Mouse (Mus musculus): Measurements from ENCODE around the gene Slc28a1. TPM values are rescaled to one million over a fixed set of nuclear protein-coding genes. Genes with fewer than 3 reads are reported as not detected.
"Not testable (repeated sequence)": the region's sequence is repeated elsewhere in the genome, so short reads cannot be mapped to it uniquely, and the experiment has no call there.

Gene Slc28a1
- polyA plus RNA-seq, 1 experiment, result 3.1 TPM

- Histone ChIP-seq H3K27me3 (ENCODE audit: control insufficient read depth, insufficient read depth, low read length) (no peaks in the 10 kb centered on the region), H3K36me3 (ENCODE audit: control insufficient read depth, insufficient read depth, low read length) (no peaks in the 10 kb centered on the region), H3K27ac (ENCODE audit: control insufficient read depth, insufficient read depth, low read depth, low read length) (no peak overlapping the region), H3K4me1 (ENCODE audit: control insufficient read depth, insufficient read depth, low read length) (no peaks in the 10 kb centered on the region), H3K4me3 (ENCODE audit: control insufficient read depth, low read depth, low read length) (no peak overlapping the region)
- TF ChIP-seq CTCF (IDR thresholded peaks at IDR 0.05; ENCODE audit: control insufficient read depth, insufficient read depth, insufficient replicate concordance, low read depth, low read length), result no peak
- TF ChIP-seq POLR2A (IDR thresholded peaks at IDR 0.05; ENCODE audit: control insufficient read depth, low read depth, low read length), result no peak
These were observed 68.6 kb downstream of the Slc28a1 start for GRCm38 (mm10) chr7:81183181-81183580.

GRCm38 (mm10) chr7:81184136-81184535 lies 69.5 kb downstream of the Slc28a1 start:
- no peaks in the 10 kb centered on the region for H3K36me3 ChIP-seq (ENCODE audit: control insufficient read depth, insufficient read depth, low read length)
- H3K4me1 ChIP-seq (ENCODE audit: control insufficient read depth, insufficient read depth, low read length), result no peaks in the 10 kb centered on the region
- no peak for TF ChIP-seq CTCF (IDR thresholded peaks at IDR 0.05; ENCODE audit: control insufficient read depth, insufficient read depth, insufficient replicate concordance, low read depth, low read length)
- TF ChIP-seq POLR2A (IDR thresholded peaks at IDR 0.05; ENCODE audit: control insufficient read depth, low read depth, low read length), result no peak

GRCm38 (mm10) chr7:81184651-81185050 lies 70.1 kb downstream of the Slc28a1 start:
- no peaks in the 10 kb centered on the region for H3K4me1 ChIP-seq (ENCODE audit: control insufficient read depth, insufficient read depth, low read length)
- no peak overlapping the region for H3K4me3 ChIP-seq (ENCODE audit: control insufficient read depth, low read depth, low read length)
- no peaks in the 10 kb centered on the region for H3K36me3 ChIP-seq (ENCODE audit: control insufficient read depth, insufficient read depth, low read length)
- H3K27me3 ChIP-seq (ENCODE audit: control insufficient read depth, insufficient read depth, low read length), result no peaks in the 10 kb centered on the region
- TF ChIP-seq POLR2A (IDR thresholded peaks at IDR 0.05; ENCODE audit: control insufficient read depth, low read depth, low read length) (no peak), CTCF (IDR thresholded peaks at IDR 0.05; ENCODE audit: control insufficient read depth, insufficient read depth, insufficient replicate concordance, low read depth, low read length) (no peak)
- H3K27ac ChIP-seq (ENCODE audit: control insufficient read depth, insufficient read depth, low read depth, low read length), result no peak overlapping the region

More at GRCm38 (mm10) chr7:81184136-81184535, 69.5 kb downstream of the Slc28a1 start:
- Histone ChIP-seq H3K27ac (ENCODE audit: control insufficient read depth, insufficient read depth, low read depth, low read length) (no peak overlapping the region), H3K4me3 (ENCODE audit: control insufficient read depth, low read depth, low read length) (no peak overlapping the region), H3K27me3 (ENCODE audit: control insufficient read depth, insufficient read depth, low read length) (no peaks in the 10 kb centered on the region)

GRCm38 (mm10) chr7:81186036-81186435 lies 71.4 kb downstream of the Slc28a1 start:
- H3K27me3 ChIP-seq (ENCODE audit: control insufficient read depth, insufficient read depth, low read length); H3K4me1 ChIP-seq (ENCODE audit: control insufficient read depth, insufficient read depth, low read length); H3K36me3 ChIP-seq (ENCODE audit: control insufficient read depth, insufficient read depth, low read length); H3K4me3 ChIP-seq (ENCODE audit: control insufficient read depth, low read depth, low read length); H3K27ac ChIP-seq (ENCODE audit: control insufficient read depth, insufficient read depth, low read depth, low read length): not testable (repeated sequence)

GRCm38 (mm10) chr7:81189180-81189579 lies 74.6 kb downstream of the Slc28a1 start:
- Histone ChIP-seq H3K4me3 (ENCODE audit: control insufficient read depth, low read depth, low read length) (no peak overlapping the region; the same call in 1 of the 2 replicates), H3K27ac (ENCODE audit: control insufficient read depth, insufficient read depth, low read depth, low read length) (no peak overlapping the region), H3K27me3 (ENCODE audit: control insufficient read depth, insufficient read depth, low read length) (no peaks in the 10 kb centered on the region), H3K4me1 (ENCODE audit: control insufficient read depth, insufficient read depth, low read length) (no peaks in the 10 kb centered on the region), H3K36me3 (ENCODE audit: control insufficient read depth, insufficient read depth, low read length) (no peaks in the 10 kb centered on the region)
- TF ChIP-seq POLR2A (IDR thresholded peaks at IDR 0.05; ENCODE audit: control insufficient read depth, low read depth, low read length) (no peak), CTCF (IDR thresholded peaks at IDR 0.05; ENCODE audit: control insufficient read depth, insufficient read depth, insufficient replicate concordance, low read depth, low read length) (no peak)

GRCm38 (mm10) chr7:81195509-81195908 lies 80.9 kb downstream of the Slc28a1 start:
- Histone ChIP-seq H3K27ac (ENCODE audit: control insufficient read depth, insufficient read depth, low read depth, low read length) (no peak overlapping the region), H3K4me3 (ENCODE audit: control insufficient read depth, low read depth, low read length) (no peak overlapping the region), H3K36me3 (ENCODE audit: control insufficient read depth, insufficient read depth, low read length) (no peaks in the 10 kb centered on the region), H3K4me1 (ENCODE audit: control insufficient read depth, insufficient read depth, low read length) (no peaks in the 10 kb centered on the region), H3K27me3 (ENCODE audit: control insufficient read depth, insufficient read depth, low read length) (no peaks in the 10 kb centered on the region)
- TF ChIP-seq POLR2A (IDR thresholded peaks at IDR 0.05; ENCODE audit: control insufficient read depth, low read depth, low read length), result no peak
- TF ChIP-seq CTCF (IDR thresholded peaks at IDR 0.05; ENCODE audit: control insufficient read depth, insufficient read depth, insufficient replicate concordance, low read depth, low read length), result no peak

GRCm38 (mm10) chr7:81196796-81197195 lies 82.2 kb downstream of the Slc28a1 start:
- no peak for TF ChIP-seq CTCF (IDR thresholded peaks at IDR 0.05; ENCODE audit: control insufficient read depth, insufficient read depth, insufficient replicate concordance, low read depth, low read length)
- no peak overlapping the region for H3K27ac ChIP-seq (ENCODE audit: control insufficient read depth, insufficient read depth, low read depth, low read length)
- H3K27me3 ChIP-seq (ENCODE audit: control insufficient read depth, insufficient read depth, low read length), result no peaks in the 10 kb centered on the region

GRCm38 (mm10) chr7:81198538-81198937 lies 83.9 kb downstream of the Slc28a1 start:
- Histone ChIP-seq H3K4me1 (ENCODE audit: control insufficient read depth, insufficient read depth, low read length) (no peaks in the 10 kb centered on the region), H3K27ac (ENCODE audit: control insufficient read depth, insufficient read depth, low read depth, low read length) (no peak overlapping the region), H3K4me3 (ENCODE audit: control insufficient read depth, low read depth, low read length) (no peak overlapping the region), H3K36me3 (ENCODE audit: control insufficient read depth, insufficient read depth, low read length) (no peaks in the 10 kb centered on the region), H3K27me3 (ENCODE audit: control insufficient read depth, insufficient read depth, low read length) (no peaks in the 10 kb centered on the region)
- TF ChIP-seq CTCF (IDR thresholded peaks at IDR 0.05; ENCODE audit: control insufficient read depth, insufficient read depth, insufficient replicate concordance, low read depth, low read length), result no peak
- TF ChIP-seq POLR2A (IDR thresholded peaks at IDR 0.05; ENCODE audit: control insufficient read depth, low read depth, low read length), result no peak

More at GRCm38 (mm10) chr7:81196796-81197195, 82.2 kb downstream of the Slc28a1 start:
- no peak overlapping the region for H3K4me3 ChIP-seq (ENCODE audit: control insufficient read depth, low read depth, low read length)
- H3K4me1 ChIP-seq (ENCODE audit: control insufficient read depth, insufficient read depth, low read length), result no peaks in the 10 kb centered on the region
- no peaks in the 10 kb centered on the region for H3K36me3 ChIP-seq (ENCODE audit: control insufficient read depth, insufficient read depth, low read length)

Measured in testis, adult 2 months (tissue).